Mouse (Mus musculus) megakaryocyte, embryonic 14.5 days (primary cell): ENCODE measurements around the gene Gm20481.
"Not testable (repeated sequence)": the region's sequence is repeated elsewhere in the genome, so short reads cannot be mapped to it uniquely, and the experiment has no call there.

Source experiments
- FLI1 ChIP-seq: IDR thresholded peaks from 2 replicates; pipeline ENCODE4 v1.6.1; 2012; ENCODE audit warnings: low read length, inconsistent platforms, mixed read lengths
- GATA1 ChIP-seq: IDR thresholded peaks from 3 replicates; pipeline ENCODE4 v1.6.1; 2012; ENCODE audit warnings: mixed read lengths, low read length, inconsistent platforms, borderline replicate concordance

DNA sequence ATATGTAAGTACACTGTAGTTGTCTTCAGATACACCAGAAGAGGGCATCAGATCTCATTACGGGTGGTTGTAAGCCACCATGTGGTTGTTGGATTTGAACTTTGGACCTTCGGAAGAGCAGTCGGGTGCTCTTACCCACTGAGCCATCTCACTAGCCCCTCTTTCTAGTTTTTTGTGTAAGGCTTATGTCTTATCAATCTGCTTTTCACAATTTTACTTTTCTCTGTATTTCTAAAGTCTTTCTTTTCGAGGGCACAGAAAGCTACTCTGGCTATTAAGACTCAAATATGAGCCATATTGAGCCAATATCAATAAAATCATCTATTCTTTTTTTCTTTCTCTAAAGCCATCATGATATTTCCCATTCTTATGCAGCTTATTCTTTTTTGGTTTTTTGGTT lies 25.5 kb downstream of the Gm20481 start:
- not testable (repeated sequence) for TF ChIP-seq GATA1, FLI1
